Mouse (Mus musculus): ENCODE results near the gene Oip5. TPM values are rescaled to one million over a fixed set of nuclear protein-coding genes. Genes with fewer than 3 reads are reported as not detected.
"Not testable (repeated sequence)": the region's sequence is repeated elsewhere in the genome, so short reads cannot be mapped to it uniquely, and the experiment has no call there.

Oip5 gene
- polyA plus RNA-seq (2016; fragmentation: Nextera tagmentation; extraction: Ambion mirVana): 27.0 and 27.1 TPM in 2 replicates

GRCm38 (mm10) chr2:119618199-119618982, at the start of gene Oip5, which contains the start of gene Nusap1:
Gene Oip5 (minus strand): TSS chr2:119618469.
Gene Nusap1 (plus strand): TSS chr2:119618298.
- peak within 1 kb of the TSS; percentile 79 for H3K4me2 ChIP-seq (replicated peaks)
- peak within 1 kb of the TSS; percentile 65 for H3K9ac ChIP-seq
- H3K4me3 ChIP-seq: peak within 1 kb of the TSS; percentile 87
- H3K27ac ChIP-seq: peak within 1 kb of the TSS; percentile 76
- no peaks in the 10 kb centered on the region for H3K9me3 ChIP-seq
- under 1% methylated on average over 55 of the region's 55 CpGs for WGBS
- no peaks in the 10 kb centered on the region for H3K36me3 ChIP-seq
- H3K4me1 ChIP-seq: peaks cover 26% of the 10 kb centered on the region
- no peaks in the 10 kb centered on the region for H3K27me3 ChIP-seq
- peak; percentile 99 for ATAC-seq (ENCODE audit: insufficient number of reproducible peaks, insufficient read depth, low FRiP score, low TSS enrichment)

GRCm38 (mm10) chr2:119665744-119666143, 47.5 kb upstream of the Oip5 start:
- not testable (repeated sequence) for H3K27ac ChIP-seq; H3K9ac ChIP-seq; ATAC-seq (ENCODE audit: insufficient number of reproducible peaks, insufficient read depth, low FRiP score, low TSS enrichment); H3K36me3 ChIP-seq; H3K9me3 ChIP-seq; H3K4me2 ChIP-seq (replicated peaks); H3K4me1 ChIP-seq; H3K27me3 ChIP-seq; H3K4me3 ChIP-seq
- 78% methylated on average over 20 of the region's 23 CpGs for WGBS

GRCm38 (mm10) chr2:119662220-119663182, 44.2 kb upstream of the Oip5 start, which contains the start of gene Ndufaf1:
Gene Ndufaf1 (minus strand): TSS chr2:119662827.
- H3K9ac ChIP-seq: peak within 1 kb of the TSS; percentile 70
- peak; percentile 56; the same call in 1 of the 2 replicates for ATAC-seq (ENCODE audit: insufficient number of reproducible peaks, insufficient read depth, low FRiP score, low TSS enrichment)
- H3K36me3 ChIP-seq: peaks cover 26% of the 10 kb centered on the region
- no peaks in the 10 kb centered on the region for H3K9me3 ChIP-seq
- H3K27me3 ChIP-seq: no peaks in the 10 kb centered on the region
- H3K27ac ChIP-seq: no peak within 1 kb of the TSS
- WGBS: 2% methylated on average over 44 of the region's 44 CpGs
- H3K4me1 ChIP-seq: peaks cover 9% of the 10 kb centered on the region; the same call in 1 of the 2 replicates
- peak within 1 kb of the TSS; percentile 69 for H3K4me2 ChIP-seq (replicated peaks)
- H3K4me3 ChIP-seq: peak within 1 kb of the TSS; percentile 84

- Histone ChIP-seq H3K36me3 (peaks cover 85% of the 10 kb centered on the region), H3K4me1 (no peaks in the 10 kb centered on the region), H3K4me3 (no peak overlapping the region), H3K27ac (no peak overlapping the region), H3K9me3 (no peaks in the 10 kb centered on the region), H3K27me3 (no peaks in the 10 kb centered on the region), H3K9ac (no peak overlapping the region), H3K4me2 (replicated peaks) (no peak overlapping the region)
- ATAC-seq (ENCODE audit: insufficient number of reproducible peaks, insufficient read depth, low FRiP score, low TSS enrichment): no peak
- 93% methylated on average over 5 of the region's 5 CpGs for WGBS
These were observed 26.0 kb upstream of the Oip5 start for GRCm38 (mm10) chr2:119644254-119644653.

- Histone ChIP-seq H3K4me1 (no peaks in the 10 kb centered on the region), H3K27ac (no peak overlapping the region), H3K9me3 (no peaks in the 10 kb centered on the region), H3K27me3 (no peaks in the 10 kb centered on the region), H3K36me3 (peaks cover 87% of the 10 kb centered on the region), H3K4me3 (no peak overlapping the region), H3K9ac (no peak overlapping the region), H3K4me2 (replicated peaks) (no peak overlapping the region)
- 95% methylated on average over 5 of the region's 5 CpGs for WGBS
- ATAC-seq (ENCODE audit: insufficient number of reproducible peaks, insufficient read depth, low FRiP score, low TSS enrichment): no peak
These were observed 23.1 kb upstream of the Oip5 start for GRCm38 (mm10) chr2:119641214-119641912.

GRCm38 (mm10) chr2:119636781-119637180, 18.5 kb upstream of the Oip5 start:
- Histone ChIP-seq H3K36me3 (peaks cover 90% of the 10 kb centered on the region), H3K4me2 (replicated peaks) (no peak overlapping the region), H3K4me1 (no peaks in the 10 kb centered on the region), H3K27ac (no peak overlapping the region), H3K27me3 (no peaks in the 10 kb centered on the region), H3K9me3 (no peaks in the 10 kb centered on the region), H3K4me3 (no peak overlapping the region), H3K9ac (no peak overlapping the region)
- 85% methylated on average over 1 of the region's 1 CpGs for WGBS
- ATAC-seq (ENCODE audit: insufficient number of reproducible peaks, insufficient read depth, low FRiP score, low TSS enrichment): no peak

GRCm38 (mm10) chr2:119621302-119621701, 3.0 kb upstream of the Oip5 start:
- WGBS: 93% methylated on average over 2 of the region's 2 CpGs
- Histone ChIP-seq H3K36me3 (peaks cover 19% of the 10 kb centered on the region), H3K27ac (no peak overlapping the region), H3K9me3 (no peaks in the 10 kb centered on the region), H3K4me3 (no peak overlapping the region), H3K9ac (no peak overlapping the region), H3K4me2 (replicated peaks) (no peak overlapping the region), H3K4me1 (peaks cover 26% of the 10 kb centered on the region), H3K27me3 (no peaks in the 10 kb centered on the region)
- ATAC-seq (ENCODE audit: insufficient number of reproducible peaks, insufficient read depth, low FRiP score, low TSS enrichment): no peak

- H3K36me3 ChIP-seq; ATAC-seq (ENCODE audit: insufficient number of reproducible peaks, insufficient read depth, low FRiP score, low TSS enrichment); H3K27me3 ChIP-seq; H3K9me3 ChIP-seq: not testable (repeated sequence)
- peak overlapping the region; percentile 87 for H3K4me3 ChIP-seq
- H3K4me1 ChIP-seq: peaks cover 26% of the 10 kb centered on the region
- H3K27ac ChIP-seq: peak overlapping the region; percentile 76
- H3K9ac ChIP-seq: peak overlapping the region; percentile 47
- WGBS: 15% methylated on average over 6 of the region's 6 CpGs
- peak overlapping the region; percentile 62 for H3K4me2 ChIP-seq (replicated peaks)
These were observed 733 bp upstream of the Oip5 start for GRCm38 (mm10) chr2:119619002-119619401.

GRCm38 (mm10) chr2:119617841-119618198, 449 bp downstream of the Oip5 start:
- ATAC-seq (ENCODE audit: insufficient number of reproducible peaks, insufficient read depth, low FRiP score, low TSS enrichment): no peak
- peak overlapping the region; percentile 74 for H3K27ac ChIP-seq
- H3K36me3 ChIP-seq: no peaks in the 10 kb centered on the region
- H3K27me3 ChIP-seq: no peaks in the 10 kb centered on the region
- peak overlapping the region; percentile 87 for H3K4me3 ChIP-seq
- peaks cover 26% of the 10 kb centered on the region for H3K4me1 ChIP-seq
- peak overlapping the region; percentile 65 for H3K9ac ChIP-seq
- H3K4me2 ChIP-seq (replicated peaks): peak overlapping the region; percentile 79
- no peaks in the 10 kb centered on the region for H3K9me3 ChIP-seq
- 0% methylated on average over 13 of the region's 13 CpGs for WGBS

- H3K9me3 ChIP-seq: no peaks in the 10 kb centered on the region
- no peak overlapping the region for H3K27ac ChIP-seq
- H3K36me3 ChIP-seq: peaks cover 45% of the 10 kb centered on the region
- no peaks in the 10 kb centered on the region for H3K27me3 ChIP-seq
- H3K4me1 ChIP-seq: no peaks in the 10 kb centered on the region
- H3K4me3 ChIP-seq: no peak overlapping the region
- no peak overlapping the region for H3K4me2 ChIP-seq (replicated peaks)
- WGBS: 96% methylated on average over 4 of the region's 4 CpGs
- no peak for ATAC-seq (ENCODE audit: insufficient number of reproducible peaks, insufficient read depth, low FRiP score, low TSS enrichment)
- H3K9ac ChIP-seq: no peak overlapping the region
These were observed 11.2 kb downstream of the Oip5 start for GRCm38 (mm10) chr2:119607023-119607422.

GRCm38 (mm10) chr2:119605361-119605973, 12.8 kb downstream of the Oip5 start:
- no peaks in the 10 kb centered on the region for H3K4me1 ChIP-seq
- H3K36me3 ChIP-seq: peaks cover 40% of the 10 kb centered on the region

More at GRCm38 (mm10) chr2:119605361-119605973, 12.8 kb downstream of the Oip5 start:
- Histone ChIP-seq H3K4me3 (no peak overlapping the region), H3K9me3 (no peaks in the 10 kb centered on the region), H3K27me3 (no peaks in the 10 kb centered on the region), H3K4me2 (replicated peaks) (no peak overlapping the region), H3K27ac (no peak overlapping the region), H3K9ac (no peak overlapping the region)
- 91% methylated on average over 6 of the region's 6 CpGs for WGBS
- no peak for ATAC-seq (ENCODE audit: insufficient number of reproducible peaks, insufficient read depth, low FRiP score, low TSS enrichment)

Measured in embryonic facial prominence, embryonic 12.5 days (tissue).